Mouse (Mus musculus) adrenal gland, postnatal 25 days (tissue): ENCODE data around the gene Rbl2. TPM values are rescaled to one million over a fixed set of nuclear protein-coding genes. Genes with fewer than 3 reads are reported as not detected.
A peak's percentile ranks its signal among the peaks of the same experiment; 100 is the strongest.

Source experiments
- DNase-seq: peaks from one replicate; pipeline ENCODE4 v3.0.0; 2021; ENCODE audit warnings: mixed read lengths
- long read RNA-seq: library from polyadenylated mRNA; stranded (forward); transcript quantifications from one replicate; pipeline ENCODE4 v2.0.0, GENCODE M21; 2021
- total RNA-seq: library from RNA; stranded (reverse); gene quantifications from 2 replicates; pipeline ENCODE4 v1.2.3, GENCODE M21; 2021

Rbl2 gene
- 47.0 and 55.8 TPM in 2 replicates for total RNA-seq
- long read RNA-seq, full-length matches to known transcripts, result 2 of 5 reads
- long read RNA-seq, partial matches to known transcripts, result 3 of 5 reads
- long read RNA-seq, other reads (novel, unspliced or antisense), result 0 of 5 reads

GRCm38 (mm10) chr8:91069834-91070233 is at the start of gene Rbl2:
TSS of gene Rbl2 (plus strand) at chr8:91070057.
- DNase-seq, result peak; percentile 92

DNA sequence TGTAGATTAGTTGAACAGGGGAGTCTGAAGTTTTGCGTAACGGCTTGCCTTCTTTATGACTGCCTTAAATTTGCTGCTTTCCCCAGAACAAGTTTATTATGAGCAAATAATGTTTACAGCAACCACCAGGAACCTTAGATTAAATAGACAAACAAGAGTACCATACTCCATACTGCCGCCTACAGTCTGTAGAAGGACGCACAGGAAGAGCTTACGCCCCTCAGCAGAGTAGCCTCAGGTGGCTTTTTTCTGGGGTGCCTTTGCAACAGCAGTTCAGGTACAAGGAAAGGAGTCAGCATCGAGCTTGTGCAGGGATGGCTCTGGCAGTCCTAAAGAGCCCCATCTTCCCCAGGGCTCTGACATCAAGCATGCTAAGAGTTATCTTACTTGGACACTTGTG is 35.4 kb upstream of the Rbl2 start:
- DNase-seq, result no peak

GRCm38 (mm10) chr8:91036905-91037304 is 33.0 kb upstream of the Rbl2 start:
- no peak for DNase-seq

GRCm38 (mm10) chr8:91038637-91039036 is 31.2 kb upstream of the Rbl2 start:
- DNase-seq, result no peak

GRCm38 (mm10) chr8:91046370-91046769 is 23.5 kb upstream of the Rbl2 start:
- no peak for DNase-seq

GRCm38 (mm10) chr8:91051037-91051436 is 18.8 kb upstream of the Rbl2 start:
- DNase-seq, result peak; percentile 77

DNA sequence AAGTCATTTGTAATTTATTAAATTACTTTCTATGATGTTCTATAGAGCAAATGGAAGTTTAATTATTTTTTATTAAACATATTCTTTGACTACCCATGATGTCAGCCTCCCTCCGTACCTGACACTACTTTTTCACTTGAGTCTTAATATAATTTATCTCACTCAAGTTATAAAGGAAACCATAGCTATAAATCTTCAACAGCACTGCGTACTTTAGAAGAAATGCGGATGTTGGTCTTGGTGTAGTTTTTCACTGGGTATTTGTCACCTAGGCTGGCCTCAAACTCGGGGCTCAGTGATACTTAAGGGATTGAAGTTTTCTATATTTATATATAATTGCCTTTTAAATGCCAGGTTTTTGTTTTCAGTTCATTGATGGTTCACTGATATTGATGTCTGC is 15.4 kb upstream of the Rbl2 start:
- DNase-seq, result no peak

DNA sequence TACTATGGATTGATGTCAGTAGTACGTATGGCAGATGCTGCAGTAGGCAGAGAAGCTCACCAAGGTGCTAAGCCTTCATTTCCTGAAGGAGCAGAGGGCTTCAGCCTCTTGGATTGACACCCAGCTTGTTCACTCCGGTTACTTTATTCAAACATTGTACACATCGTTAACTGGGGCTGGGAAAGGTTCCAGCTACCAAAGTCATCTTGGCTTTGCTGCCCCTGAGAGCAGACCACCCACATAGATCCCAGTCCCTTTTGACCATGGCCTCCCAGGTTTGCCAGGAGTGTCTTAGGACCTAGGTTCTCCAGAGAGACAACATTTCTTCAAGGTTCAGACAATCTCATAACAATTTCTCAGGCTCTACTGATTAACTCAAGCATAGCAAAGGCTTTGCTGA is 13.0 kb upstream of the Rbl2 start:
- DNase-seq, result no peak

- no peak for DNase-seq
Measured at GRCm38 (mm10) chr8:91059086-91059578, 10.7 kb upstream of the Rbl2 start.

DNA sequence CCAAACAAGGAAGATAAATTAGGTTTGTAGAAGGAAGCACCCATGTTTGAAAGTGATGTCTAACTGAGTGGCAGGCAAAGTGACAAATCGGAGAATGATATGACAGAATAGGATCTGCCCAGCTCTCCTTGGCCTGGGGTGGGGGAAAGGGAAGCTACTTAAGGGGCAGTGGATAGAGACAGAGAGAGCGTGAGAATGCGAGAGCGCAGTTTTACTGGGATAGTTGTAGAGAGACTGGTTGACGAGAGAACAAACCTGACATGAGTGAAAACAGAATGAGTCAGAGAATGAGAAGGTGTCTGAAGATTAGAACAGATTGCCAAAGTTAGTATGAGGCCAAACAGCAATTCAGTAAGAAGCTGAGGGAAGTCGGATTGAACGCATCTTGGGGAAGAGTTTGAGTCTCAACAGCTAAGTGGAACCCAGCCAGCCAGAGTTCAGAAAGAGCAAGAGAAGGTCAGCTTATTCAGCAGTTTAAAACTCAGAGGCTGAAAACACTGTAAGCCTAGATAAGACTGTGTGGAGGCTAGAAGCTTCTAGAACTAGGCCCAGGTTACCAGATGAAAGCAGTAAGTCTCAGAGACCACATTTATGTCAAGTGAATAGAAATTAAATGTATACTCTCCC is 9.9 kb upstream of the Rbl2 start:
- no peak for DNase-seq

DNA sequence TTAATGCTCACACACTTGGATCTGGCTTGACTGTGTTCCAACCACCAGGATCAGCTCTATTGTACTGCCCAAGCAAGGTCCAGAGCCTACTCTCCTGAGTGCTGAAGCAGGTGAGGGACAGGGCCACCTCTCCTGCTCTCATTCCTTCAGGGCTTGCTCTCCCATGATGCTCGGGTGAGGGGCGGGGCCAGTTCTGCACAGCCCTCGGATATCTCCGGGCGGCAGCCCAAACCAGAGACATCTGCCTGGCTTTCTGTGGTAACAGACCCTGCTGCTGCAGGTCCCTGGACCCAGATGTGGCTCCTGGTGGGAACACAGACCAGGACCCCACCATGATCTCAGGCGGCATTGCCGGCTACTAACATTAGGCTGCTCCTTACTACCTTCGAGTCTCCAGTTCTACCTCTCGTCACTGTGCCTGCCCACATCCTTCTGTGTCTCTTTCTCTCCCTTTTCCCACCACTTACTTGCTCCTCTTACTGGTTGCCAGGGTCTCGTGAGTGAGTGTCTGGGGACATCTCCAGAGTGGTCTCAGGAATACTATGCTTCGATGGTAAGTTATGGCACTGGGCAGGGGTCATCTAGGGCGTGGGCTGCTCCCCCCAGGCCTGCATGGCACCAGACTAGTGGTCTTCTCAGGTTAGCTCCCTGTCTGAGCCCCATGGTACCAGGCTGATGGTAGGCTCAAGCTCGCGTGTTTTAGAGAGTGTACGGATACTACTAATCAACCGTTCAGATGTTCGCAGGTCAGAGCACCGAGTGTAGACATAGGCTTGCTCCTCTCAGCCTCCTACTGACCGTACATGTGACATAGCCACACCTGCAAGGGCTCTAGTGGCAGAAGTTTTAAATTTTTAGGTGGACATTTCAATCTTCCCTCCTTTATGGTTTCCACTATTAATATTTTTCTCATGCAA is 9.0 kb upstream of the Rbl2 start:
- no peak for DNase-seq

DNA sequence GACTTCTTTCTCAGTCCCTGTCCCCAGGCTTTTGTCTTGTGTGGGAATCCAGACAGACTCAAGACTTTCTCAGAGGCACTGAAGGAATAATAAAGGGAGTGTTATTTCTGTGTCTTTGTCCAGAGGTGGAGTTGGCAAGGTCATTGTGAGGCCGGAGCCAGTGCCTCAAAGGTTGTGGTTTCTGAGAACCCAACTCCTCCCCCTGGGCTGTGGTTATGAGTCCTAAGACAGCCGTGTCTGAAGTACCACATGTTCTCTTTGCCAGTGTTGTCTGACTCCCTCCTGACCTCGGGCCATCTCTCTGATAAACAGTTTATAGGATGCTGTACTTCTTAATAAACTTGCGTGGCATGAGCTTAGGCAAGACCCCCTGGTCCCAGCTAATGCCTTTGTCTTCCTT is 4.7 kb upstream of the Rbl2 start:
- DNase-seq, result no peak

DNA sequence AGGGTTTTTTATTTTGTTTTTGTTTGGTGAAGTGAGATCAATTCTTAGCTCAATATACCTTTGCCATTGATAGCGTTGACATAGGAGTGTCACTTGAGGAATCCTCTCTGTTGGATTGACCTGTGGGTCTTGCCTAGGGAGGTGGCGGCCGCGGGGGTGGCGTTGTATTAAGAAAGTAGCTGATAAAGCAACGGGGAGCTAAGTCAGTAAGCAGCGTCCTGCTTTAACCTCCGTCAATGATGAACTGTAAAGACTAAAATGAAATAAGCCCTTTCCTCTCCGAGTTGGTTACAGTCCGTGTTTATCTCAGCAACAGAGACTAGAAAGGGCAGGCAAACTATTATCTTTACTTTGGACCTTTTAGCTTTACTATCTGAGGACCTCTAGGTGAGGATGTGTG is 450 bp upstream of the Rbl2 start:
- DNase-seq, result peak; percentile 18

- peak; percentile 68 for DNase-seq
Measured at GRCm38 (mm10) chr8:91070275-91070859, 510 bp downstream of the Rbl2 start.

DNA sequence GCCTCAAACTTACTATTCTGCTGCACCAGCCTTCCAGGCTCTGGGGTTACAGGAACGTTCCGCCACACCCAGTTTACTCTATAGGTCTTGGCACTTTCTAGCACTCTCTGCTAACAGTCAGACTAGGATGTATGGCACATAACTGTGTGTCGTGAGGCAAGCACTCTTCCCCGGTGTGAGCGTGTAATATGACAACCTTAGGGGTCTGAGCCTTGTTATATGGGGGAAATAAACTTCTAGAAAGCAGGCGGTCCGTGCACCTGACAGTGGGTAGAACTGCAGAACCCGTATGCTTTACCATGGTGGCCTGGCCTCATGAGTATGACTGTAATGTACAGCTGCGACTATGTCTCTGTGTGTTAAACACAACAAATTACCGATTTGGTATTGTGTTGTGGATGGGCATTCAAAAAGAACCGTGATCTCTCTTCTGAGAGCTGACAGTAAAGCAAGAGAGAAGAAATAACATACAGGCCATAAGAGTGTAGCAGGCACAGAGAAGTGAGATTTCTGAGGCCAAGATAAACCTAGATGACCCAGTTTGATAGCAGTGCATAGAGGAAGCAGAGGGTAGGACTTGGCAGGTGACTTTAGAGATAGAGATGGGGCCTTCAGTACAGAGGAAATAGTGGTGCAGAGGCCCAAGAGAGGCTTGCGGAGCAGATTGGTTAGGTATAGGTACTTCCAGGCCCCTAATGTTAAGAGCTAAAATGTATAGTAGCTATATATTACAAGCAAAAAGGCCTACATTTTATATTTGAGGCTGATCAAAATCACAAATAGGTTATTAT is 7.4 kb downstream of the Rbl2 start:
- DNase-seq, result no peak

DNA sequence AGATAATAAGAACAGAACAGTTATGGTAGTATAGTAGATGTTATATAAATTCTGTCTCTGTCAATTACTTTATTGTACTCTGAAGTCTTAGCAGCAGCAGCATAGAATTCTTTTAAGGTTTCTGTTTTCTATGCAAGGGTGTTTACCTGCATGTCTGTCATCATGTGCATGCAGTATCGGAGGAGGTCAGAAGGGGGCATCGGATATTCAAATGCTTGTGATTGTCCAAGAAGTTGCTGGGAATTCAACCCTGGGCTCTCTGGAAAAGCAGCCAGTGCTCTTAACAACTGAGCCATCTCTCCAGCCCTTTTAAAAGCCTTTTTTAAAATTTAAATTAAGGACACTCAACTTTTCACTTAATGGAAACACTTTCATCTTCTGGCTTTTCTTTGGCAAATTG is 9.8 kb downstream of the Rbl2 start:
- DNase-seq, result no peak

DNA sequence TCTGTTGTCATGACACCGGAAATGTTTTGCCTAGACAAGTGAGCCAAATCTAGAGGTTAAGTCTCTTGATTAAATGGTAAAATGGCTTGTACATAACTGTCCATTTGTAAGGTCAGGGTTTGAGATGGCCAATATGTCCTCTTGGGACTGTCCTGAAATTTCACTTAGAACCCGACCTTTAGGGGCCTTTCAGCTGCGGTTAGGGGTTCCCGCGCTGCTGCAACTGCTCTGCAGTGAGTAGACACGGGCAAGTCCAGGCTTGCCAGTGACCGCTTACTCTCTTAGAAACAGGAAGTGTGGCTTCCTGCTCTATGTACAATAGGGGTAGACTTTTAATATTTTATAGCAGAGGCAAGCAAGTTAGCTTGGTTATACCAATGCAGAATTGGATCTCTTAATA is 12.1 kb downstream of the Rbl2 start:
- no peak for DNase-seq

- DNase-seq, result no peak
Measured at GRCm38 (mm10) chr8:91082428-91082827, 12.6 kb downstream of the Rbl2 start.

DNA sequence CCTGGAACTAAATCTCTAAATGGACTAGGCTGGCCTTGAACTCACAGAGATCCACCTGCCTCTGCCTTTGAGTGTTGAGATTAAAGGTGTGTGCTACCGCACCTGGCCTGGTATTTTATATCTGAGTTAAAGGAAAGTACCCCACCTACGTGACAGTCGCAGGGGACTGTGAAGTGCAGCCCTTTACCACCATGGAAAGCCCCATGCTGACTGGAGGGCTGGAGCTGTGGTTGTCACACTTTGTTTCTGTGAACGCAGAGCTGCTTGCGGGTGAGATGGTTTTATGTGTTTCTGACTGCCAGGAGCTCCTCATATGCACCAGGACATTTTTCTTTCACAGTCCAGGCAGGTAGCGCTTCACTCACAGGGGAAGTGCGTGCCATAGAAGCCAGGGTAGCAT is 18.6 kb downstream of the Rbl2 start:
- no peak for DNase-seq

GRCm38 (mm10) chr8:91089601-91090000 is 19.7 kb downstream of the Rbl2 start:
- no peak for DNase-seq

DNA sequence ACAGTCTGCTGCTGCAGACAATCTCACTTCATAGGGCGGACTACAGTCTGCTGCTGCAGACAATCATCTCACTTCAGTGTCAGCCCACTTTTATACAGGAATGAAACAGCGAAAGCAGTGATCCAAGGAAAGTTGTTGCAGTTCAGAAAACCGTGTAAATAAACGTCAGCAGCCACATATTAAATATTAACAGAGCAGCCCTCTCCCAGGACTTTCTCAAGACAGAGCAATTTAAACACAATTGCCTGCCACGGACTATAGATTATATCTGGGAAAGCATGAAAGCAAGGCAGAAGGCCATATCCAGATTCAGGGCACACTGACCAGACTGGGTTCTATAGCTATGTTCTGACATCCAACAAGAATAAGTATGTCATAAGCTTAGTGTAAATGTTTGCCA is 24.3 kb downstream of the Rbl2 start:
- no peak for DNase-seq

GRCm38 (mm10) chr8:91098106-91098505 is 28.2 kb downstream of the Rbl2 start:
- DNase-seq, result no peak
